Mouse (Mus musculus) kidney, postnatal 10 days (tissue): Measurements from ENCODE around the gene Tsc2.

Experiments used
- DNase-seq: peaks from one replicate; pipeline ENCODE4 v3.0.0; 2021; ENCODE audit warnings: mixed read lengths

Gene Tsc2

DNA sequence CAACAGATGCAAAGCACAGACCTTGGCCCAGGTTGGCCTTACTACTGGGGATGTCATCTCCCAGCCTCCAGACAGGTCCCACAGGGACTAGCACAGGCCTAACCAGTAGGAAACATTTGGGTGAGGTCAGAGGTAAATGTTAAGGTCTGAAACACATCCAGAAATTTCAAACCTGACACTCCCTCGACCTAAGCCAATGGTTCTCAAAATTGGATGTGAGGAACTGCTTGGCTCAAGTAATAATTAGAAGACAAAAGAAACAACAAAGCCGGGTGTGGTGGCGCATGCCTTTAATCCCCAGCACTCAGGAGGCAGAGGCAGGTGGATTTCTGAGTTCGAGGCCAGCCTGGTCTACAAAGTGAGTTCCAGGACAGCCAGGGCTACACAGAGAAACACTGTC, 14.0 kb upstream of the Tsc2 start:
- DNase-seq, result no peak

DNA sequence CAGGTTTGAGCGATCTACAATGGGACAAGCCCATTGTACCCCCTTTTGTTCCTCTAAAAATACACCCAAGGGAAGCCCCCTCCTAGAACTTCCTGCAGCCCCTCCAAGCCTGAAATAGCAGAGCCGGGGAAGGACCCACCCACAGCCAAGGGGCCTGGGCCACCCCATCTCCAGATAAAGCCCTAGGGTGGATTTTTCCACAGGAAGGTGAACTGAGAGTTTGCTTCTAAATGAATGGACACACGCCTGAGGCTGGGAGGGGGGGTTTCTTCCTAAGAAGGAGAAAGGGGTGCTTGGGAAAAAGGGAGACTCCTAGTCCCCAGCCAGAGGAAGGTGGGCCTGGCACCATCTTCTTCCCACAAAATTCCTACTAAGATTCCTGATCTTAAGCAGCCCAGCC, 13.5 kb upstream of the Tsc2 start:
- DNase-seq, result peak; percentile 51

DNA sequence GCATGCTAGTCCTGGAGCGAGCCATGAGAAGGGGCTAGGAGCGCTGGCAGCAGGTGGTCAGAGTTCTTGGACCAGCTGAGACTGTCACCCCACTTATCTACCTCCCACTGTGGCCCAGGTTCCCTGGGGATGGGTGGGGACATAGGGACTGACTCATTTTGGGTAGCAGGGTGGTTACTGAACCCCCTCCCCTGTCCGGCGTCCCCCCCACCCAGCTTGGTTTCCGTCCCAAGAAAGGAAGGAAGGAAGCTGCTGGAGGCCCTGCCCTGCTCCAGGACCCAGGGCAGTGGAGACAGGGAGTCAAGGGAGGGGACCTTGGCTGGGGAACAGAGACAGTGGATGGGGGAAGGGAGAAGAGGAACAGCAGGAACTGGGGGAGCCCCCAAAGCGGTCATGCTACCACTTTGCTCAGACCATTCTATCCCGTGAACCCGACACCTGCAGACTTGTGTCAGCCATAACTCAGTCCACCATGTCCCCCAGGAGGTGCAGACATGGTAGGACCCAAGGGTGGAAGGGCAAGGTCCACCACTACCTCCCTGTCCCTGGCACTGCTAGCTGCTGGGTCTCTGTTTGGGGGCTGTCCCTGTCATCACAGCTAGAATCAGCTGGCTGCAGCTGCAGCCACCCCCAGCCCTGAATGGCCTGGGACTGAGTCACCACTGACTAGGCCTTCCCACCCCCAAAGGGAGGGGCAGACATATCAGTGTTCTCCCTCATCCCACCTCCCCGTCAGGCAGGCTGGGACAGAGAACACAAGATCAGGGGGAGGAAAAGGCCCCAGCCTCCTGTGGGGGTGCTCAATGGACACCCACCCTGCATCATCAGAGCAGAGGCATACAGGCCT, 12.7 kb upstream of the Tsc2 start:
- peak; percentile 78 for DNase-seq

DNA sequence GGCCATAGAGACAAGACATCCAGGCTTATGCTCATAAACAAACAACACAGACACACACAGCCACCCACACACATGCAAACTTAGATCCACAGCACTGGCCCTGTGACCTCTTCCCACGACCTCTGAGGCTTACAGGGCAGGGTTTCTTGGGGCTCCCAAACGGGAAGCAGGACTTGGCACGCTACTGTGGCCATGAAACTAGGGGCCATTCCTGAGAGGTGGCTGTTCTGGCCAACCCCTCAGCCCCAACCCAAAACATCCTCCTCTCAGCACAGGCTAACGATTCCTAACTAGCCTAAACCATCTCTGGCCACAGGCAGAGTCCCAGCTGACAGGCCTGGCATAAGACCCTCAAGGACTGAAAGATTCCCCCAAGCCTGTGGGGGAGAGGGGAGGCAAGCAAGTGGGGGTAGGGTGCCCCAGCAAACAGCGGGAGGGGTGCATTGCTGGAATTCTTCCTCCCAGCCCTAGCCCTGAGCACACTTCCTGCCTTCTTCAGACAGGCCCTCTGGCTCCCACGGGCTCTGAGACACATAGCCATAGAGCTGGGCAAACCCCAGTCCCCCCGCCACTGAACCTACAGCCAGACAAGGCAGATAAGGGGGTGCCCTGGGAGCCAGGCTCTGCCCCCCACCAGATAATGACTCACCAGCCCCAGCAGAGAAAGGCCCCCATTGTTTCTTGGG, 11.7 kb upstream of the Tsc2 start:
- peak; percentile 75 for DNase-seq

DNA sequence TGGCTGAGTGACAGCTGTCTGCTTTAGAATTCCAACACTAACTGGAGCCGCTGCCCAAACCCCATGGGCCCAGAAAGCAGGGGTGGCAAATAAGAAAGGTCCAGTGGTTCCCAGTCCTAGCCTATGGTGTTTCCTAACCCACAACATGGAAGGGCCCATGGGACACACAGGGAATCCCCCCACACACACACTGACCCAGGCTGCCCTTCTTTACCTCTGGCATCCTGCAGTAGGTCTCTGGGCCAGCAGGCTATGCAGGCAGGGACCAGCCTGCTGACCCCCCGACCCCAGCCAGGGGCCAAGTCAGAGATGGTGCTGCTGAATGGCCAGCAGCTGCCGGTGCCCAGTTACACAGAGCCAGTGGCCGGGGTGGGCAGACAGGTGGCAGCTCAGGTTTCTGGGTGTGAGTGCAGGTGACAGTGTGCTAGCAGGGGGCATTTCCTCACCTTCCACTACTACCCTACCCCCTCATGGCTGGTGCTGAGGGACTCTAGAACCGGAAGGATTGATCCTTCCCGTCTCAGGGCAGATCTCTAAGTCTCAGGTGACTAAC, 10.4 kb upstream of the Tsc2 start:
- peak; percentile 32 for DNase-seq

DNA sequence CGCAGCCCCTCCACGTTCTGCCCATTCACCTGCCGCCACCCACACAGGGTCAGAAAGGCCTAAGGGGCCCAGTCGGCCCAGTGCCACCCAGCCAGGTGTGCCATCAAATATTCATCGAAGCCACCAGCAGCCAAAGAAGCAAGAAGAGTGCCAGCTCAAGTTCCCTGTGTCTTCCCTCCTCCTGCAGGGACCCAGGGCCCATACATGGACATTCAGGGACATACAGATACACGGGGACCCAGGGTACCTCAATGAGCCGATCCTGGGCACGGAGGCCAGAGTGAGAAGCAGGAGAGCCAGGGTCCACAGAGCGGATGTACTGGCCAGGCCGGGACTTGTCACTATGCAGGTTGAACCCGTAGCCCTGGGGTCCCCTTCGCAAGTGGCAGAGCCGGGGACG, 9.5 kb upstream of the Tsc2 start:
- no peak for DNase-seq

DNA sequence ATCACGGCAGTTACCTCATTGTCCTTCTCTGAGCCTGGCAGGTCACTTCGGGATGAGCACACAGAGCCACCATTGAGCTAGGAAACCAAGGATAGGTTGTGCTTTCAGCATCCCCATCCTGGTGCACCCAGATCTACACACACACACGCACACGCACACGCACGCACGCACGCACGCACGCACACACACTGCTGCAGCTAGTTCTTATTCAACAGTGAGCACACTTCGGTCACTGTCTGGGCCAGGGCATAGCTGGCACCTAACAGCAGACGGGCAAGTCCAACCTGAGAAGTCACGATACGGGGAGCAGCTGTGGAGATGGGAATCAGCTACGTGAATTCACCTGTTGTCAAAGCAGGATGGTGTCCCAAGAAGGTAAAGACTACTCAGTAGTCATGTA, 8.2 kb upstream of the Tsc2 start:
- no peak for DNase-seq

DNA sequence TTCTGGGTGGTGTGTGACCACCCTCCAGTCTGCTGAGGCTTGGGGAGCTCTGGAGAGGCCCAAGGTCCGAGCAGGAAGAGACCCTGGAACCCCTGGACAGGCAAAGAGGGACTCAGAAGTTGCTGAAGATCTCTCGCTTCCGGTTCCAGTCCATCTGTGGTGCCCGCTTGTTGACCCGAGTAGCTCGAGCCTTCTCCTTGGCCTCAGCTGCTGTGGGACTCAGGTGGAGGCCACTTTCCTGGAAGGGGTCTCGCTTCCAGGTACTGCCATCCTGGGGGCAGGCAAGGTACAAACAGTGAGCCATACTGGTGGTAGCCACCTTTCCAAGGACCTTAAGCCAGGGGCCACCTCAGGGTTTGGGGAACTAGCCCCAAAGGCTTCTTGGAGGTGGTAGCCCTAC, 7.7 kb upstream of the Tsc2 start:
- peak; percentile 24 for DNase-seq

DNA sequence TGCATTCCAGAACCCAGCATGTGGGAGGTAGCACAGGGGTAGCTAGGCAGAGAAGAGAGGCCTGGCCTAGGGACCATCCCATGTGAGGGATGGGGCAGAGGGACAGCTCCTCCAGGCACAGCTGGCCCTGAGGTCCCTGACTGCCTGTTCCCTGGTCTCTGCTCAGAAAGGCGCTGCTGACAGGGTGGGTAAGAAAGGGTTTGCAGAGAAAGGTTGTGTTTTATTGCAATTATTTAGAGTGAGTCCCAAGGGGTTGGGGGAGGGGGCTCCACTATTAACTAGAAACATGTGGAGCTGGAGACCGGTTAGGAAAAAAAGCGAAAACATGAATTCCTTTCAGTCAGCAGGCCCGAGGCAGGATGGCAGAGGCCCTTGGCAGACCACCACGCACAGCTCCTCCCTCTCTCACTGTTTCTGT, 7.2 kb upstream of the Tsc2 start:
- peak; percentile 59 for DNase-seq

DNA sequence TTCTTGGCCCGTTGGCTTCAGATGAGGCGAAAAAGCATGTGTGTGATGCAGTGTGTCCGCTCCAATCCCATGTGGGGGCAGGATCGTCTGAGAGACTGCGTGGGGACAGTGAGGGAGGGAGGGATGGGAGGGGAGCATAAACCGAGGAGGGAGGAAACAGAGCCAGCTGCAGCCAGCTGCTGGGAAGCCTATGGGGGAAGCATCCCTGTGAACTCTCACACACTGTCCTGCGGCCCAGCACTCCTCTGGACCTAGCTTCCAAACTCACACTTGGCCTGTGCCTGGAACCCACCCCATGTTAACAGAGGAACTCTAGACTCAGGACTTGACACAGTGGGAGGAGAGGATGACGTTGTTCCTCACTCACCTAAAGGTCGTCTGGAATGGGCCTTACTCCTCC, 6.4 kb upstream of the Tsc2 start:
- peak; percentile 95 for DNase-seq

DNA sequence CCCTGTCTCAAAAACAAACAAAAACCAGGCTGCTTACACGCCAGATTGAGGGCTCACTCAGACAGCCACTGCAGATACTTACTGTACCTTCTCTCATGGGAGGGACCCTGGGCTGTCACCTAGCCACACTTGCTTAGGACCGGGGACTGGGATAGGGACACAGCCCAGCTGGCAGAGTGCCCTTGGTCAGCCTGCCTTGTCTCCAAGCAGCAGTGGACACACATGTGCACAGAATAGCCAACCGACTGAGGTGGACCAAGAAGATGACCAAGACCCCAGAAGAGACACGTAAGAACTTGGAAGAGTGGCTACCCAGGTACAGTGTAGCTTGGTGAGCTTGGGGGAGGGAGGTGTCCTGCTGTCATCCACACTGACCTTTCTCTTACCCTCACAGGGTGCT, 5.8 kb upstream of the Tsc2 start:
- DNase-seq, result peak; percentile 65

DNA sequence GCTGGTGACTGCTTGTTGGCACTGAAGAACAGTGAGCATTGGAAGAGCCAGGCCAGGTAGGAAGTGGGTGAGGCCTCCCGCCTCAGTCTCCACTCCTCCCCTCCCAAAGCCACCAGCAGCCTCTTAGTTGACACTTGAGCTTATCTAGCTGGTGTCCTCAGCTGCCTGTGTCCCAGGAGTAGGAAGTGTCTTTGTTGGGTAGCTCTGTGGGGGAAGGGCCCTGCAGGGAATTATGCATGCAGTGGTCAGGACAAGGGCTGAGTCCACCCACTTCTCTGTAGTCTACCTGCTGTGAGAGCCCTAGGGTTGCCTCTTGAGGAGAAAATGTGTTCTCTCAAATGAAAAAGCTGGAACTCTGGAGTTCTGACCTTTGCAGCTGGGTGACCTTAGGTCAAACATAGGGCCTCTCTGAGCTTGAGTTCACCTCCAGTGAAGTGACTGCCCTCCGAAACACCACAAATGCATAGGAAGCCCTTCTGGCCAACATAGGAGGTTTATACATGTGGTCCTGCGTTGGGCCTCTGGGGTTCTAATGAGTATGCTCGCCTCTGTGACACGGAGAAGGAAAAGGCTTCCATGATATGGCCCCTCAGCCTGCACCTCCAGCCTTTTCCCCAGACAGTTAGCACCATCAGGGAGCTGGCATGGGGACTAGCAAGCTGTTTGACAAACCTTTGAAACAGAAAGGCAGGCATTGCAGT, 4.5 kb upstream of the Tsc2 start:
- DNase-seq, result peak; percentile 32

DNA sequence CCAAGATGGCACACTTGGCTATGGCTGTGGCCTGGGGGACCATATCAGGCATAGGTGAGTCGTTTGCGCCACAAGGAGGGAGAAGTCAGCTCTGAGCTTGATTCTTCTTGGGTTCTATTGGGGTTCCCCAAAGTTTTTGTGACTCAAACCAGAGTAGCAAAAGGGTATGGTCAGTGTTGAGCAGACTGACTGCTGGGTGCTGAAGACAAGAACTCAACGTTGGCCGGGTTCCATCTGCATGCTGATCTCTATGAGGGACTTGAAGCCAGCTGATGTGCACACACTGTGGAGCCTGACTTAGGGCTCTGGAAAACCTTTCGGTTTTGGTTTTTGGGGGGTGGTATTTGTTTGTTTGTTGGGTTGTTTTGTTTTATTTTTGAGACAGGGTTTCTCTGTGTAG, 3.3 kb upstream of the Tsc2 start:
- peak; percentile 50 for DNase-seq

DNA sequence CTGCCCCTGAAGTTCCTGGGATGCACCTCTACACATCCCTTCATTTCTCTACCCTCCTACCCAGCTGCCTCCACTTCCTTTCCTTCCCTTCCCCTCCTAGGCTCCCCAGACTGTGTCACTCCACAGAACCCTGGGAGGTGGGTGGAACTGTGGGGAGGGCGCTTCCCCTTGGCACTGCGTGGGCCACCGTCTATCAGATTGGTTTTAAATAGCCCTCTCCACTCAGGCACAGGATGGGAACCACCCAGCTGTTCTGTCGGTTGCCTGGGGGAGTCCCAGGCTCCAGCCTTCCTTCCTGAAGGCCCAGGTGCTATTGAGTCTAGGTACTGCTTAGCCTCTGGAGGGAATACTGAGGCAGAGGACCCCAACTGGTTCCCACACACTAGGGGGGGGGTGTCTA, 2.6 kb upstream of the Tsc2 start:
- DNase-seq, result peak; percentile 58

DNA sequence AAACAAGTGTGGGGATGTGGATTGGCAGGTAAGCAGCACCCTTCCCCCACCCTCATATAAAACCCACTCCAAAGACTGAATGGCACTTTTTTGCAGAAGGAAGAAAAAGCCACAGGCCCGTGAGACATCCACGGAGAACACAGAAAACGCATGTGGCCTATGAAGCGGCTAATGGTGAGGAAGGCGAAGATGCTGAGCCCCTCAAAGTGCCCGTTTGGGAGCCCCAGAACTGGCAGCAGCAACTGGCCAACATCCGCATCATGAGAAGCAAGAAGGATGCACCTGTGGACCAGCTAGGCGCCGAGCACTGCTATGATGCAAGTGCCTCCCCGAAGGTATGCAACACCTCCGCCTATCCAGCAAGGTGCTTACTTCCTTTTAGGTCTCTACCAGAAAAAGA, 1.4 kb upstream of the Tsc2 start:
- no peak for DNase-seq

DNA sequence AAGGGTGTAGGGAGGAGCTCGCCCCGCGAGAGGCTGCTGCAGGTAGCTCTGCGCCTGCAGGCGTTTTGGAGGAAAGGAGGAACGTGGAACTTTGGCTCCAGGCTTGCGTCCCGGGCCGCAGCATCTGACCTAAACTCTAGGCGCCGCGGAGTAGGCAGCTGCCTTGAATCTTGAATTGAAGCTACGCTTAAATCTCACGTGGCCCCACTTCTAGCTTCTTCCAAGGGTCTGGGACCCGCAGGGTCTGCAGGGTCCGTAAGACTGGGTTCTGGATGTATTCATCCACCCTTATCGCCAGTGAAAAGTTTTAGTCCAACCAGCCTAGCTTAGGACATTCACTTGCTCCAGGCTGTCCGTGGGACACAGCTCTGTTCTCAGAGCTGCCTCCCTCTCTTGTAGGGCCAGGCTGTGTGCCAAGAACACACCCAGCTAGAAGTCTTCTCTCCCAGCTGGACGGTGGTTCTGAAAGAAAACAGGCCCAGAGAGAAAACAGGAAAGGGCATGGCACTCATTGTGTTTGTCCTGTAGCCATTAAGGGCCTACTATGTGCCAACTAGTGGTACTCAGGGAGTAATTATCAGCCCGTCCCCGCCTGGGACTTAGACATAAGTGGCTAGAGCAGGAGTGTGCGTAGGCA, 501 bp upstream of the Tsc2 start:
- DNase-seq, result peak; percentile 84

DNA sequence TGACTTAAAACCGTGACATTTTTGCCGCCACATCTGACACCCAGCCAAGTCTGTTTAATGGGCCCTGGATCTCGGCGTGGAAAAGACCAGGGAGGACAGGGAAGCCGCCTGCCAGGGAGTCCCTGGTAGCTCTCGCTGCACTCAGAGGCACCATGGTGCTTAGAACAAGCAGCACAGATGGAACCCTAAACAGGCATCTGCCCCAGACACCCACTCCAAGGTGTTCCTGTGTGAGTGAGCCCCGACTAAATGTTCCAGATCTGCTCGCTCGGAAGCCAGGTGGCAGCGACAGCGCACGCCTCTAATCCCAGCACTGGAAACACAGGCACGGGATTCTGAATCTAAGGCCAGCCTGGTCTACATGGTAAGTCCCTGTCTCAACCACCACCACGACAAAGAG, 2.4 kb downstream of the Tsc2 start:
- no peak for DNase-seq

DNA sequence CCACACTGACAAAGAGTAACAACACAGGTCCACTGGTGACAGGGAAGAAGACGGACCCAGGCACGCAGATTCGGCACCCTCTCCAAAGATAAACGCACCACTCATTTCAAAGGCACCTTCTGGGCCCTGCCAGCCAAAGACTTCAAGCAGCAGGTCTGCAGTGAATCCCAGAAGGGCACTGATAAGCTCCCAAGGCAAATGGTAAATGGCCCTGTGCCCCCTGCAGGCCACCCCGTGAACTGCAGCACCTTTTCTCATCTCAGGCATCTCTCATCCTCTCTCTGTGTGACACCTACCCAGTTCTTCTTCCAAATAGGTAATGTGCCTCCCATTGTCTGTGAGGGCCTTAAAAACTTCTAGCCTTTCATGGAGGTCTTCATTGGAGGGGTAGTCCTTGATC, 3.8 kb downstream of the Tsc2 start:
- peak; percentile 85 for DNase-seq

DNA sequence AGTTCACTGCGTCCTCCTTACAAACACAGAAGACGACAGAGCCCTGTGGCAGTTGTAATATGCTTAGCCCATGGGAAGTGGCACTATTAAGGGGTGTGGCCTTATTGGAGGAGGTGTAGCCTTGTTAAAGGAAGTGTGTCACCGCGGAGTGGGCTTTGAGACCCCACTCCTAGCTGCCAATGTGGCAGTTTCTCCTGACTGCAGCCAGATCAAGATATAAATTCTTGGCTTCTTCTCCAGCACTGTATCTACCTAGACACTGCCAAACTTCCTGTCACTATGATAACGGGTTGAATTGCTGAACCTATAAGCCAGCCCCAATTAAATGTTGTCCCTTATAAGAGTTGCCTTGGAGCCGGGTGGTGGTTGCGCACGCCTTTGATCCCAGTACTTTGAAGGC, 7.0 kb downstream of the Tsc2 start:
- no peak for DNase-seq

DNA sequence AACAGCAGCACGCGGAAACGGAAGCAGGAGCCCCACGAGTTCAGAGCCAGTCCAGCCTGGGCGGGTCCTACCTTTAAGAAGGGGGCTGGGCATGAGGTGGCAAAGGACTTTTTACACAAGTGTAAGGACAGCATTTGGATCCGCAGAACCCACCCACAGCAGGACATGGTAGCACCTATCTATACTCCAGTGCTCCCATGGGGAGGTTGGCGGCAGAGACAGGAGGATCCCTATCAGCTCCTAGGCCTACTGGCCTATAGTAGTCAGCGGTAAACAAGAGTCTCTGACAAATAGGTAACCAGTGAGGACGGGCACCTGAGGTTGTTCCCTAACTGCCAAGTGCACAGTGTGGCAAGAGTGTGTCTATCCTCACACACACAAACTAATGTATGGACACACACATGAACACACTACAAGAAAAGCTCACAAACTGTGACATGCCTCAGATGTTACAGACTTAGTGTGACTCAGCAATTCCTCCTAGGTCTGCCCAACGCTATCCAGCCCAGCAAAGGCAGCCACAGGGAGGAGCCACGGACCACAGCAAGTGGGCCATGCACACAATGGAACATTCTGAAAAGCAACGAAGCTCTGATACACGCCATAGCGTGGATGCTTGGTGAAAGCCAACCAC, 14.8 kb downstream of the Tsc2 start:
- DNase-seq, result no peak

DNA sequence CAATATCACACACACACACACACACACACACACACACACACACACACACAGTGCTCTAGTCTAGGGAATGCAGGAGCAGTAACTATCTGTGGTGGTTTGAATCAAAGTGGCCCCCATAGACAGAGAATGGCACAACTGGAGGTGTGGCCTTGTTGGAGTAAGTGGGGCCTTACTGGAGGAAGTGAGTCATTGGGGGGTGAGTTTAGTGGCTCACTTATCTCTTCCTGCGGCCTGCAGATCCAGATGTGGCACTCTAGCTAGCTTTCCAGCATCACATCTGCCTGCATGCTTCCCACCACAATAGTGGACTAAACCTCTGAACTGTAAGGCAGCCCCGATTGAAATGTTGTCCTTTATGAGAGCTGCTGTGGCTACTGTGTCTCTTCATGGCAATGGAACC, 21.7 kb downstream of the Tsc2 start:
- DNase-seq, result no peak

DNA sequence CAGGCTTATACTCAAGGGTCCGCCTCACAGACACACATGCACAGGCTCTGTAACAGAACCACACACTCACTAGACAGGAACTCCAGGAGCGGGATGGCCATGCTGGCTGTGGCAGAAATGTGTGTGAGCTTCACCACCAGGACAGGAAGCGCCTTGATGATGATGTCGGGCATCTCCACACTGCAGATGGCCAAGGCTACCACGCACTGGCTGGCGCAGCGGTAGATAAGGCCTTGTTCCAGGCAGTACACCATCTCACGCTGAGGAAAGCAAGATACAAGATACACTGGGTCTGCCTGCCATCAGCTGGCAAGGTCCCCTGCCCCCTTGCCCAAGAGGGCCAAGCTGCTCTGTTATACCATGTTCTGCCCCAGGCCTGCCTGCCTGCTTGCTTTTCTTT, 23.6 kb downstream of the Tsc2 start:
- no peak for DNase-seq

DNA sequence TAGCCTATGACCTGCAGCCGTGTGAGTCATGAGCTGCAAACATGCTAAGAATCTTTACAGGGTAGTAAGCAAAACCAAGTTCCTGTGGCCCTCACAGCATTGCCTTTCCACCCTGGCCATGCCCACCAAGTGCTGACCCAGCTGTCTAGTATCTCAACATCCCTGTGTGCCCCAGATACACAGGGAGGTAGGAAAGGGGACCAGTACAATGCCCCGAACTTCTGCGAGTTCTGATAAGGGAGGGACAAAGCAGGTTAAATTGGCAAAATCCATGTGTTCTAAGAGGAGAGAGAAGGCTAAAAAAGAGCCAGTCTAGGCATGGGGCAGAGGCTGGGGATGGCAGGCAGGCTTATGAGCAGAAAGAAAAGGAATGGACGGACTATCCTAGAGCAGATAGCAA, 24.1 kb downstream of the Tsc2 start:
- no peak for DNase-seq
